8 mouse cellular contexts compared by ENCODE assay signal in the genomic region with DNA sequence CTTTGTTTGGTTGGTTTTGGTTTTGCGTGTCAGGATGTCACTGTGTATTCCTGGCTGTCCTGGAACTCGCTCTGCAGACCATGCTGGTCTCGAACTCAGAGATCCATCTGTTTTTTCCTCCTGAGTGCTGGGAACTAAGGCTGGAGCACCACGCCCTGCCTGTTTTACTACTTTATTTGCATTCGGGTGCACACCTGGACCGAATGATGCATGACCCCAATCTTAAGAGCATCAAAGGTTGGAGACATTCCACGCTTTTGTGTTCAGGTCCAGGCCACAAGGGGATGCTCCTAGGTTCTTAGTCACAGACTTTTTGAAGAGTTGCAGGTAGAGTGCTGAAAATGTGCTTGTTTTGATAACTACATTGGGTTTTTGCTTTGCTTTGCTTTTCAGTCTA. TPM values are rescaled to one million over a fixed set of nuclear protein-coding genes. Genes with fewer than 3 reads are reported as not detected.
DNase-seq lines count a peak whose midpoint lies in the region; ATAC-seq and TF ChIP-seq lines count a peak whose summit lies in the region.

No protein-coding gene starts in this region.

- 11% methylated on average over 7 of the region's 7 CpGs for WGBS in cerebellum, adult 2 months
- 13% methylated on average over 7 of the region's 7 CpGs for WGBS in thymus, adult 2 months
- 13% methylated on average over 7 of the region's 7 CpGs for WGBS in liver, embryonic 15.5 days (ENCODE audit: insufficient replicate concordance)

- H3K9ac ChIP-seq in liver, embryonic 15.5 days = peak overlapping the region; percentile 63

- peaks cover 4% of the 10 kb centered on the region; the same call in 1 of the 2 replicates for H3K36me3 ChIP-seq in thymus, adult 2 months (ENCODE audit: control insufficient read depth, insufficient read depth, low read length)
- H3K36me3 ChIP-seq in liver, embryonic 15.5 days (replicated peaks) = peaks cover 43% of the 10 kb centered on the region

- no peaks in the 10 kb centered on the region for H3K9me3 ChIP-seq in liver, embryonic 15.5 days (replicated peaks)

- H3K27ac ChIP-seq in cerebellum, adult 2 months (ENCODE audit: insufficient read depth, low read length) = no peak overlapping the region
- H3K27ac ChIP-seq in thymus, adult 2 months (ENCODE audit: control insufficient read depth, insufficient read depth, low read length) = no peak overlapping the region
- H3K27ac ChIP-seq in liver, embryonic 15.5 days (replicated peaks) = peak overlapping the region; percentile 96

- peak overlapping the region; percentile 80 for H3K4me2 ChIP-seq in liver, embryonic 15.5 days

- H3K27me3 ChIP-seq in cerebellum, adult 2 months (ENCODE audit: control insufficient read depth, insufficient read depth, low read length) = no peaks in the 10 kb centered on the region
- no peaks in the 10 kb centered on the region for H3K27me3 ChIP-seq in thymus, adult 2 months (ENCODE audit: control insufficient read depth, insufficient read depth, low read length)
- H3K27me3 ChIP-seq in liver, embryonic 15.5 days = peaks cover 36% of the 10 kb centered on the region

- H3K4me3 ChIP-seq in cerebellum, adult 2 months (replicated peaks; ENCODE audit: insufficient read depth, low read depth, low read length) = peak overlapping the region; percentile 83
- H3K4me3 ChIP-seq in thymus, adult 2 months (ENCODE audit: control insufficient read depth, insufficient read depth, low read length) = peak overlapping the region; percentile 96
- peak overlapping the region; percentile 80 for H3K4me3 ChIP-seq in liver, embryonic 15.5 days (replicated peaks)

- no peaks in the 10 kb centered on the region for H3K4me1 ChIP-seq in cerebellum, adult 2 months (ENCODE audit: control insufficient read depth, insufficient read depth, low read length)
- peaks cover 5% of the 10 kb centered on the region for H3K4me1 ChIP-seq in thymus, adult 2 months (replicated peaks; ENCODE audit: control insufficient read depth, insufficient read depth, low read length)
- peaks cover 20% of the 10 kb centered on the region for H3K4me1 ChIP-seq in liver, embryonic 15.5 days (replicated peaks)

- TF ChIP-seq POLR2A in cerebellum, adult 2 months (IDR thresholded peaks at IDR 0.05; ENCODE audit: borderline replicate concordance, insufficient read depth, low read length) = no peak
- TF ChIP-seq POLR2A in thymus, adult 2 months (IDR thresholded peaks at IDR 0.05; ENCODE audit: control insufficient read depth, extremely low read depth, insufficient read depth, low read length, poor library complexity) = no peak

- 0 out of 2 replicates have a peak, but pooled peaks have one; percentile 4 for ATAC-seq in liver, embryonic 15.5 days (ENCODE audit: insufficient read depth)

- DNase-seq in cerebellum, adult 2 months = no peak
- no peak for DNase-seq in cerebellum, adult 11 months
- DNase-seq in thymus, adult 2 months = no peak
- DNase-seq in thymus, postnatal 14 days = no peak
- no peak for DNase-seq in cerebellum, postnatal 4 days (ENCODE audit: low spot score in 2 of 2)
- no peak for DNase-seq in retina, embryonic 14.5 days (ENCODE audit: low spot score)
- DNase-seq in cerebellum, adult 9-11 months = no peak

- no peak for TF ChIP-seq CTCF in cerebellum, adult 2 months (IDR thresholded peaks at IDR 0.05; ENCODE audit: borderline replicate concordance, insufficient read depth, low read depth, low read length)
- TF ChIP-seq CTCF in thymus, adult 2 months (IDR thresholded peaks at IDR 0.05; ENCODE audit: borderline replicate concordance, control insufficient read depth, extremely low read depth, insufficient read depth, low read length, poor library complexity) = no peak

RNA-seq across cellular contexts. Expression of a gene that starts 0.6 kb away (rescaled TPM):
- polyA plus RNA-seq in cerebellum, adult 2 months (2012; rRNA removed) = 88.5 and 103 TPM in 2 replicates
- polyA plus RNA-seq in thymus, adult 2 months (2012; rRNA removed) = 110 and 119 TPM in 2 replicates
- polyA plus RNA-seq in liver, embryonic 15.5 days (2015; fragmentation: Nextera tagmentation; extraction: Ambion mirVana) = 22.9 and 24.7 TPM in 2 replicates

RNA-seq across cellular contexts. Expression of a gene that starts 5.8 kb away (rescaled TPM):
- polyA plus RNA-seq in cerebellum, adult 2 months (2012; rRNA removed) = 1,100 TPM in 2 replicates
- polyA plus RNA-seq in thymus, adult 2 months (2012; rRNA removed) = 0.15 TPM in 1 of 2 replicates, not detected in the other
- 0.30 and 0.39 TPM in 2 replicates for polyA plus RNA-seq in liver, embryonic 15.5 days (2015; fragmentation: Nextera tagmentation; extraction: Ambion mirVana)

RNA-seq across cellular contexts. Expression of a gene that starts 32.3 kb away (rescaled TPM):
- polyA plus RNA-seq in cerebellum, adult 2 months (2012; rRNA removed) = 28.7 and 30.1 TPM in 2 replicates
- 60.8 and 62.4 TPM in 2 replicates for polyA plus RNA-seq in thymus, adult 2 months (2012; rRNA removed)
- polyA plus RNA-seq in liver, embryonic 15.5 days (2015; fragmentation: Nextera tagmentation; extraction: Ambion mirVana) = 9.6 and 10.8 TPM in 2 replicates

RNA-seq across cellular contexts. Expression of a gene that starts 44.6 kb away (rescaled TPM):
- polyA plus RNA-seq in cerebellum, adult 2 months (2012; rRNA removed) = 102 and 106 TPM in 2 replicates
- 87.6 and 91.9 TPM in 2 replicates for polyA plus RNA-seq in thymus, adult 2 months (2012; rRNA removed)
- polyA plus RNA-seq in liver, embryonic 15.5 days (2015; fragmentation: Nextera tagmentation; extraction: Ambion mirVana) = 12.0 and 12.1 TPM in 2 replicates

RNA-seq across cellular contexts. Expression of a gene that starts 45.1 kb away (rescaled TPM):
- polyA plus RNA-seq in cerebellum, adult 2 months (2012; rRNA removed) = 75.6 and 77.7 TPM in 2 replicates
- polyA plus RNA-seq in thymus, adult 2 months (2012; rRNA removed) = 60.9 and 69.6 TPM in 2 replicates
- 21.1 and 23.2 TPM in 2 replicates for polyA plus RNA-seq in liver, embryonic 15.5 days (2015; fragmentation: Nextera tagmentation; extraction: Ambion mirVana)

Comparison
In these comparisons a context has a peak if more than half of its experiments do, and no peak if none do; other contexts are left out.
1. RNA of a gene that starts 5.8 kb away (polyA plus RNA-seq): 1,100 TPM in cerebellum, adult 2 months; 0.30 to 0.39 TPM in liver, embryonic 15.5 days and 0.15 TPM in thymus, adult 2 months; every median in the first group is over 100 times any median in the second.
2. Peak in every context shown above with its lines, with median percentiles within 50 percentile points of each other: H3K4me3 ChIP-seq.